Mouse (Mus musculus): ENCODE data around the gene Atp6v1g3. TPM values are rescaled to one million over a fixed set of nuclear protein-coding genes. Genes with fewer than 3 reads are reported as not detected.

Gene Atp6v1g3
- polyA plus RNA-seq, 1 experiment from 2014 or later = not detected

GRCm38 (mm10) chr1:138299576-138299975 lies 26.0 kb downstream of the Atp6v1g3 start:
- 79% methylated on average over 4 of the region's 4 CpGs for WGBS
- DNase-seq (ENCODE audit: low spot score) (no peak), ATAC-seq (ENCODE audit: insufficient read depth, low FRiP score, low TSS enrichment) (no peak)
- H3K27me3 ChIP-seq (ENCODE audit: control insufficient read depth, insufficient read depth, low read length) = no peaks in the 10 kb centered on the region
- no peak overlapping the region for H3K27ac ChIP-seq (ENCODE audit: low read depth, low read length)
- H3K36me3 ChIP-seq (ENCODE audit: control insufficient read depth, insufficient read depth, low read length) = no peaks in the 10 kb centered on the region
- no peaks in the 10 kb centered on the region for H3K4me1 ChIP-seq (ENCODE audit: control insufficient read depth, insufficient read depth, low read length)
- no peak overlapping the region for H3K4me2 ChIP-seq (ENCODE audit: low read depth)
- no peaks in the 10 kb centered on the region for H3K9me3 ChIP-seq (ENCODE audit: control insufficient read depth, low read length)
- H3K9ac ChIP-seq (ENCODE audit: low read length) = no peak overlapping the region
- no peak overlapping the region for H3K4me3 ChIP-seq (ENCODE audit: low read depth, low read length)

GRCm38 (mm10) chr1:138301920-138302319 lies 28.4 kb downstream of the Atp6v1g3 start:
- Histone ChIP-seq H3K27ac (ENCODE audit: low read depth, low read length) (no peak overlapping the region), H3K4me2 (ENCODE audit: low read depth) (no peak overlapping the region), H3K4me1 (ENCODE audit: control insufficient read depth, insufficient read depth, low read length) (no peaks in the 10 kb centered on the region), H3K9ac (ENCODE audit: low read length) (no peak overlapping the region), H3K27me3 (ENCODE audit: control insufficient read depth, insufficient read depth, low read length) (no peaks in the 10 kb centered on the region), H3K36me3 (ENCODE audit: control insufficient read depth, insufficient read depth, low read length) (no peaks in the 10 kb centered on the region), H3K4me3 (ENCODE audit: low read depth, low read length) (no peak overlapping the region), H3K9me3 (ENCODE audit: control insufficient read depth, low read length) (no peaks in the 10 kb centered on the region)
- ATAC-seq (ENCODE audit: insufficient read depth, low FRiP score, low TSS enrichment) (no peak), DNase-seq (ENCODE audit: low spot score) (no peak)
- 90% methylated on average over 5 of the region's 5 CpGs for WGBS

GRCm38 (mm10) chr1:138302756-138303155 lies 29.2 kb downstream of the Atp6v1g3 start:
- ATAC-seq (ENCODE audit: insufficient read depth, low FRiP score, low TSS enrichment) (no peak), DNase-seq (ENCODE audit: low spot score) (no peak)
- H3K27me3 ChIP-seq (ENCODE audit: control insufficient read depth, insufficient read depth, low read length) = no peaks in the 10 kb centered on the region
- no peak overlapping the region for H3K4me2 ChIP-seq (ENCODE audit: low read depth)
- H3K9me3 ChIP-seq (ENCODE audit: control insufficient read depth, low read length) = no peaks in the 10 kb centered on the region
- 78% methylated on average over 2 of the region's 2 CpGs for WGBS
- H3K4me3 ChIP-seq (ENCODE audit: low read depth, low read length) = no peak overlapping the region
- no peak overlapping the region for H3K27ac ChIP-seq (ENCODE audit: low read depth, low read length)
- H3K4me1 ChIP-seq (ENCODE audit: control insufficient read depth, insufficient read depth, low read length) = no peaks in the 10 kb centered on the region
- H3K36me3 ChIP-seq (ENCODE audit: control insufficient read depth, insufficient read depth, low read length) = no peaks in the 10 kb centered on the region
- no peak overlapping the region for H3K9ac ChIP-seq (ENCODE audit: low read length)

- H3K9ac ChIP-seq (ENCODE audit: low read length) = no peak overlapping the region
- H3K4me1 ChIP-seq (ENCODE audit: control insufficient read depth, insufficient read depth, low read length) = no peaks in the 10 kb centered on the region
- no peak for ATAC-seq (ENCODE audit: insufficient read depth, low FRiP score, low TSS enrichment)
- H3K27me3 ChIP-seq (ENCODE audit: control insufficient read depth, insufficient read depth, low read length) = no peaks in the 10 kb centered on the region
- no peak overlapping the region for H3K27ac ChIP-seq (ENCODE audit: low read depth, low read length)
- H3K9me3 ChIP-seq (ENCODE audit: control insufficient read depth, low read length) = no peaks in the 10 kb centered on the region
- no peak overlapping the region for H3K4me3 ChIP-seq (ENCODE audit: low read depth, low read length)
- 74% methylated on average over 1 of the region's 1 CpGs for WGBS
- DNase-seq (ENCODE audit: low spot score) = no peak
- H3K4me2 ChIP-seq (ENCODE audit: low read depth) = no peak overlapping the region
- H3K36me3 ChIP-seq (ENCODE audit: control insufficient read depth, insufficient read depth, low read length) = no peaks in the 10 kb centered on the region
Observed at GRCm38 (mm10) chr1:138303296-138303695, 29.8 kb downstream of the Atp6v1g3 start.

GRCm38 (mm10) chr1:138304141-138304915 lies 30.8 kb downstream of the Atp6v1g3 start:
- Histone ChIP-seq H3K36me3 (ENCODE audit: control insufficient read depth, insufficient read depth, low read length) (no peaks in the 10 kb centered on the region), H3K9me3 (ENCODE audit: control insufficient read depth, low read length) (no peaks in the 10 kb centered on the region), H3K4me3 (ENCODE audit: low read depth, low read length) (no peak overlapping the region), H3K27ac (ENCODE audit: low read depth, low read length) (no peak overlapping the region), H3K27me3 (ENCODE audit: control insufficient read depth, insufficient read depth, low read length) (no peaks in the 10 kb centered on the region), H3K4me1 (ENCODE audit: control insufficient read depth, insufficient read depth, low read length) (no peaks in the 10 kb centered on the region), H3K4me2 (ENCODE audit: low read depth) (no peak overlapping the region), H3K9ac (ENCODE audit: low read length) (no peak overlapping the region)
- ATAC-seq (ENCODE audit: insufficient read depth, low FRiP score, low TSS enrichment) (no peak), DNase-seq (ENCODE audit: low spot score) (no peak)
- WGBS = 57% methylated on average over 8 of the region's 8 CpGs

GRCm38 (mm10) chr1:138322657-138323056 lies 49.1 kb downstream of the Atp6v1g3 start:
- Histone ChIP-seq H3K4me2 (ENCODE audit: low read depth) (no peak overlapping the region), H3K27me3 (ENCODE audit: control insufficient read depth, insufficient read depth, low read length) (no peaks in the 10 kb centered on the region), H3K4me1 (ENCODE audit: control insufficient read depth, insufficient read depth, low read length) (no peaks in the 10 kb centered on the region), H3K36me3 (ENCODE audit: control insufficient read depth, insufficient read depth, low read length) (no peaks in the 10 kb centered on the region), H3K9ac (ENCODE audit: low read length) (no peak overlapping the region), H3K4me3 (ENCODE audit: low read depth, low read length) (no peak overlapping the region), H3K27ac (ENCODE audit: low read depth, low read length) (no peak overlapping the region), H3K9me3 (ENCODE audit: control insufficient read depth, low read length) (no peaks in the 10 kb centered on the region)
- ATAC-seq (ENCODE audit: insufficient read depth, low FRiP score, low TSS enrichment) (no peak), DNase-seq (ENCODE audit: low spot score) (no peak)
- 65% methylated on average over 3 of the region's 3 CpGs for WGBS

GRCm38 (mm10) chr1:138323076-138323630 lies 49.6 kb downstream of the Atp6v1g3 start:
- H3K9ac ChIP-seq (ENCODE audit: low read length) = no peak overlapping the region
- H3K27ac ChIP-seq (ENCODE audit: low read depth, low read length) = no peak overlapping the region
- no peak for ATAC-seq (ENCODE audit: insufficient read depth, low FRiP score, low TSS enrichment)
- 81% methylated on average over 4 of the region's 4 CpGs for WGBS
- DNase-seq (ENCODE audit: low spot score) = no peak
- H3K36me3 ChIP-seq (ENCODE audit: control insufficient read depth, insufficient read depth, low read length) = no peaks in the 10 kb centered on the region
- H3K27me3 ChIP-seq (ENCODE audit: control insufficient read depth, insufficient read depth, low read length) = no peaks in the 10 kb centered on the region
- H3K4me1 ChIP-seq (ENCODE audit: control insufficient read depth, insufficient read depth, low read length) = no peaks in the 10 kb centered on the region
- H3K4me2 ChIP-seq (ENCODE audit: low read depth) = no peak overlapping the region
- no peak overlapping the region for H3K4me3 ChIP-seq (ENCODE audit: low read depth, low read length)
- H3K9me3 ChIP-seq (ENCODE audit: control insufficient read depth, low read length) = no peaks in the 10 kb centered on the region

GRCm38 (mm10) chr1:138326091-138326490 lies 52.6 kb downstream of the Atp6v1g3 start:
- no peaks in the 10 kb centered on the region for H3K27me3 ChIP-seq (ENCODE audit: control insufficient read depth, insufficient read depth, low read length)
- no peaks in the 10 kb centered on the region for H3K9me3 ChIP-seq (ENCODE audit: control insufficient read depth, low read length)
- DNase-seq (ENCODE audit: low spot score) (no peak), ATAC-seq (ENCODE audit: insufficient read depth, low FRiP score, low TSS enrichment) (peak; percentile 35; the same call in 1 of the 2 replicates)
- H3K4me1 ChIP-seq (ENCODE audit: control insufficient read depth, insufficient read depth, low read length) = no peaks in the 10 kb centered on the region
- no peak overlapping the region for H3K27ac ChIP-seq (ENCODE audit: low read depth, low read length)
- no peak overlapping the region for H3K4me2 ChIP-seq (ENCODE audit: low read depth)
- H3K4me3 ChIP-seq (ENCODE audit: low read depth, low read length) = no peak overlapping the region
- H3K36me3 ChIP-seq (ENCODE audit: control insufficient read depth, insufficient read depth, low read length) = no peaks in the 10 kb centered on the region
- 30% methylated on average over 4 of the region's 4 CpGs for WGBS
- H3K9ac ChIP-seq (ENCODE audit: low read length) = no peak overlapping the region

GRCm38 (mm10) chr1:138326566-138326965 lies 53.0 kb downstream of the Atp6v1g3 start:
- H3K9ac ChIP-seq (ENCODE audit: low read length) = no peak overlapping the region
- no peak for ATAC-seq (ENCODE audit: insufficient read depth, low FRiP score, low TSS enrichment)
- no peak overlapping the region for H3K27ac ChIP-seq (ENCODE audit: low read depth, low read length)
- DNase-seq (ENCODE audit: low spot score) = no peak
- no peaks in the 10 kb centered on the region for H3K9me3 ChIP-seq (ENCODE audit: control insufficient read depth, low read length)
- H3K4me2 ChIP-seq (ENCODE audit: low read depth) = no peak overlapping the region
- H3K4me1 ChIP-seq (ENCODE audit: control insufficient read depth, insufficient read depth, low read length) = no peaks in the 10 kb centered on the region
- H3K36me3 ChIP-seq (ENCODE audit: control insufficient read depth, insufficient read depth, low read length) = no peaks in the 10 kb centered on the region
- no peak overlapping the region for H3K4me3 ChIP-seq (ENCODE audit: low read depth, low read length)
- 33% methylated on average over 2 of the region's 2 CpGs for WGBS
- H3K27me3 ChIP-seq (ENCODE audit: control insufficient read depth, insufficient read depth, low read length) = no peaks in the 10 kb centered on the region

Data from neural tube, embryonic 11.5 days (tissue).